Mouse (Mus musculus) ES-E14 (cell line): ENCODE data around the gene Cracr2a. TPM values are rescaled to one million over a fixed set of nuclear protein-coding genes. Genes with fewer than 3 reads are reported as not detected.

Source experiments
- DNase-seq: peaks from one replicate; pipeline ENCODE4 v3.0.0-alpha.2; 2013; ENCODE audit warnings: low read depth, low spot score
- H3K27ac ChIP-seq: 2 replicates; pipeline ENCODE4 v1.5.1; 2012; ENCODE audit warnings: low read depth, mild to moderate bottlenecking, low read length, moderate library complexity, mixed read lengths; ENCODE audit not compliant: poor library complexity, insufficient read depth, severe bottlenecking
- H3K36me3 ChIP-seq: 2 replicates; pipeline ENCODE4 v1.6.1; 2012; ENCODE audit warnings: mild to moderate bottlenecking, low read length, moderate library complexity, mixed read lengths; ENCODE audit not compliant: control insufficient read depth, poor library complexity, insufficient read depth, severe bottlenecking
- H3K4me1 ChIP-seq, 2 experiments: fragments of 150-350 bp in 1 of 2; sonication (generic) in 1 of 2; 2 replicates each; pipeline ENCODE4 v1.6.1; 2012; ENCODE audit warnings: low read length in 2 of 2, mild to moderate bottlenecking in 1 of 2, mixed read lengths in 1 of 2; ENCODE audit not compliant: control insufficient read depth in 2 of 2, insufficient read depth in 2 of 2, poor library complexity in 1 of 2
- H3K4me3 ChIP-seq, 2 experiments: fragments of 150-350 bp in 1 of 2; sonication (generic) in 1 of 2; 2 replicates each; pipeline ENCODE4 v1.5.1; 2012; ENCODE audit warnings: low read length in 2 of 2, low read depth in 1 of 2, mild to moderate bottlenecking in 1 of 2, mixed read lengths in 1 of 2; ENCODE audit not compliant: insufficient read depth in 1 of 2, poor library complexity in 1 of 2, severe bottlenecking in 1 of 2
- H3K9ac ChIP-seq: 2 replicates; pipeline ENCODE4 v1.6.1; 2012; ENCODE audit warnings: low read depth, mild to moderate bottlenecking, low read length, mixed read lengths; ENCODE audit not compliant: poor library complexity, insufficient read depth, severe bottlenecking
- H3K9me3 ChIP-seq: fragments of 150-350 bp; sonication (generic); 2 replicates; pipeline ENCODE4 v1.6.1; 2012; ENCODE audit warnings: low read depth, mild to moderate bottlenecking, low read length; ENCODE audit not compliant: control insufficient read depth, insufficient read depth
- CHD2 ChIP-seq: IDR thresholded peaks from 2 replicates; pipeline ENCODE4 v1.6.1; 2014; ENCODE audit warnings: mild to moderate bottlenecking, low read depth, low read length, inconsistent platforms
- HCFC1 ChIP-seq: IDR thresholded peaks from 2 replicates; pipeline ENCODE4 v1.6.1; 2012; ENCODE audit warnings: low read length, inconsistent platforms, borderline replicate concordance; ENCODE audit not compliant: insufficient read depth
- MAFK ChIP-seq: IDR thresholded peaks from 2 replicates; pipeline ENCODE4 v1.6.1; 2014; ENCODE audit warnings: mild to moderate bottlenecking, low read depth, low read length, inconsistent platforms; ENCODE audit not compliant: insufficient read depth
- ZC3H11A ChIP-seq: IDR thresholded peaks from 2 replicates; pipeline ENCODE4 v1.6.1; 2012; ENCODE audit warnings: low read depth, mild to moderate bottlenecking, inconsistent platforms, low read length, borderline replicate concordance
- ZNF384 ChIP-seq: IDR thresholded peaks from 2 replicates; pipeline ENCODE4 v1.6.1; 2012; ENCODE audit warnings: low read depth, low read length, inconsistent platforms
- in situ Hi-C, 2 experiments: fragments of 600-800 bp; cut with MboI; formaldehyde crosslinking; loops; one replicate each; pipeline ENCODE4 v1.15.1; 2025; ENCODE audit warnings: low sequenced_read_pairs in 2 of 2, inconsistent platforms in 1 of 2; ENCODE audit not compliant: unreplicated experiment in 2 of 2
- total RNA-seq: library from RNA; depleted of rRNA; stranded (reverse); fragments of 300-350 nt; gene quantifications from 2 replicates; pipeline ENCODE4 v1.2.3, GENCODE M21; 2012

Cracr2a gene
- total RNA-seq, 1 experiment = 0.76 TPM

- H3K9me3 ChIP-seq = no peaks in the 10 kb centered on the region
- H3K27ac ChIP-seq = no peak overlapping the region
- no peaks in the 10 kb centered on the region for H3K4me1 ChIP-seq
- peak; percentile 75 for DNase-seq
- H3K36me3 ChIP-seq = no peaks in the 10 kb centered on the region
- in situ Hi-C loops = no loop called here
- H3K4me3 ChIP-seq = no peak overlapping the region
- peak; percentile 54; the same call in 1 of the 2 replicates for TF ChIP-seq ZC3H11A
- no peak for TF ChIP-seq CHD2
- no peak for TF ChIP-seq ZNF384
- no peak overlapping the region for H3K9ac ChIP-seq
Measured at GRCm38 (mm10) chr6:127625135-127625534, 64.0 kb downstream of the Cracr2a start.

GRCm38 (mm10) chr6:127627453-127627852, 66.3 kb downstream of the Cracr2a start:
- in situ Hi-C loops = no loop called here
- Histone ChIP-seq H3K27ac (no peak overlapping the region), H3K4me3 (no peak overlapping the region), H3K9ac (no peak overlapping the region), H3K4me1 (no peaks in the 10 kb centered on the region), H3K36me3 (no peaks in the 10 kb centered on the region), H3K9me3 (no peaks in the 10 kb centered on the region)
- no peak for DNase-seq
- TF ChIP-seq MAFK = no peak
- TF ChIP-seq CHD2 = no peak
- TF ChIP-seq ZC3H11A = no peak
- no peak for TF ChIP-seq HCFC1
- TF ChIP-seq ZNF384 = no peak

DNA sequence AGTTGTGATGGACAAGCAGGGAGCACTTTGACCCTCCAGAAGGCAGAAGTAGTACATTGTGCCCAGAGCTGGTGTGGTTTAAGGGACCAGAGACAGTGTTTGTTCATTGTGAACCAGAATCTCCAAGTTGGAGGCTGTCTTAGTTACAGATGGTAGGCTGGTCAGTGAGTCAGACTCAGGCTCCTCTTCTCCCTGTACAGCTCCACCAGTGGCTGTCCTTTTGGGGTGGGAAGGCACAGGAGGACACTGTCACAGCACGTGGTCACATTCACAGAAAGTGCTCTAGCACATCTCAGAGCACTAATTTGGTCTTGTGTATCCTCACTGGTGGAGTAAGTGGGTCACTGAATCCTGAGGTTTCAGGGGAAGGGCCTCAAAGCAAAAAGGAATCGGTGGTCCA, 68.1 kb downstream of the Cracr2a start:
- H3K27ac ChIP-seq = no peak overlapping the region
- in situ Hi-C loops = no loop called here
- H3K9ac ChIP-seq = no peak overlapping the region
- no peak for TF ChIP-seq MAFK
- no peak for TF ChIP-seq HCFC1
- no peak for TF ChIP-seq ZNF384
- TF ChIP-seq ZC3H11A = no peak
- TF ChIP-seq CHD2 = no peak
- no peaks in the 10 kb centered on the region for H3K4me1 ChIP-seq
- H3K36me3 ChIP-seq = no peaks in the 10 kb centered on the region
- no peaks in the 10 kb centered on the region for H3K9me3 ChIP-seq
- H3K4me3 ChIP-seq = no peak overlapping the region
- no peak for DNase-seq

DNA sequence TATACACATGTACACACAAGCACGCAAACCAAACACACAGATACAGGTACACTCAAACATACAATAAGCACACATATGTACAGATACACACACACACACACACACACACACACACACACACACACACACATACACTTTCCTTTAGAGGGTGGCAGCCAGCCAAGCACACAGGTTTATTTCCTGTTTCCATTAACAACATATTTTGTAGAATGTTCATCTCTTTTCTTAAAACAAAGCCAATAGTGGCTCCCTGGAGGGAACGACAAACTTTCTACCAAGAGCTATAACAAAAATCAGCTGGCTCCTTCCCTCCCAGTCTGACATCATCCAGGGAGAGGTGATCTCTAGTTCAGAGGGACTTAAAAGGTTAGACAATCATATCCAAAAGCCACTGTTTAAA, 73.7 kb downstream of the Cracr2a start:
- Histone ChIP-seq H3K4me1 (no peaks in the 10 kb centered on the region), H3K27ac (no peak overlapping the region), H3K36me3 (no peaks in the 10 kb centered on the region), H3K4me3 (no peak overlapping the region), H3K9ac (no peak overlapping the region), H3K9me3 (no peaks in the 10 kb centered on the region)
- DNase-seq = no peak
- in situ Hi-C loops = no loop called here
- TF ChIP-seq HCFC1 = no peak
- TF ChIP-seq ZNF384 = no peak
- TF ChIP-seq MAFK = no peak
- TF ChIP-seq CHD2 = no peak
- no peak for TF ChIP-seq ZC3H11A

DNA sequence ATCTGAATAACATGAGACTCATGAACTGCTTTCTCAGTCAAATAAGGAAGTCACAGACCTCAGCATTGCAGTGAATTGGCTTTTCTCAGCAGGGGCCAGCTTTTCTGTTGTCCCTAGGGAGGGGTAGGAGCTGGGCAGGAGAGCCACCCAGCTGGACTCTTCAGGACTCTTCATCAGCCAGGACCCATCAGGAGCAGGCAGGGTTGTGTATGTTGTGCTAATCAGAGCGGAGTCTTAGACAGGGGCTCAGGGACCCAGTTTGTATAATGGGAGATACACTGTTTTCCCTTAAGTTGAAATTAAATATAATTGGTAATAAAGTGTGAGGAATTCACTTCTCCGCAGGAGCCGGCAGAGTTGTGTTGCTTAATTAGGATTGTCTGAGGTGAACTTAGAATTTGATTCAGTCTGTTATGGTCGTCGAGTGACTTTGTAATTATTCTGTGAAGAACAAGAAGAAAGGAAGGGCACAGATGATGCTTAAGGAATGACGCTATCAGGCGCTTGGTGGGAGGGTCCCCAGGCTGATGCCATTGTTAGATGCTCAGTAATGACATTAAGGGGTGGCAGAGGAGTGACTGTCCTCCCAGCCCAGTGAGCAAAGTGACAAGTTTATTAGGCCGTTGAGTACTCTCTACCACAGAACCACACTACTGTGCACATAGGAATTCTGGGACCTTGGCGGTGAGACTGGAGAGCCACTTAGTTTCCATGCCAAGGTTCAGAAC, 74.5 kb downstream of the Cracr2a start:
- Histone ChIP-seq H3K4me1 (no peaks in the 10 kb centered on the region), H3K27ac (no peak overlapping the region), H3K9me3 (no peaks in the 10 kb centered on the region), H3K9ac (no peak overlapping the region), H3K4me3 (no peak overlapping the region), H3K36me3 (no peaks in the 10 kb centered on the region)
- in situ Hi-C loops = no loop called here
- no peak for DNase-seq
- TF ChIP-seq CHD2 (no peak), ZC3H11A (no peak), ZNF384 (no peak)
